Mouse (Mus musculus): ENCODE measurements around the gene Ankrd35. TPM values are rescaled to one million over a fixed set of nuclear protein-coding genes. Genes with fewer than 3 reads are reported as not detected.

The Ankrd35 gene
- polyA plus RNA-seq, 1 experiment from 2014 or later: 0.37 TPM

GRCm38 (mm10) chr3:96727828-96728633 is 58.1 kb downstream of the Ankrd35 start:
- Histone ChIP-seq H3K4me2 (ENCODE audit: low read depth, low read length, severe bottlenecking) (peak overlapping the region; percentile 58), H3K36me3 (ENCODE audit: control insufficient read depth, insufficient read depth, low read length) (no peaks in the 10 kb centered on the region; the same call in 1 of the 2 replicates), H3K9me3 (ENCODE audit: control insufficient read depth, low read length) (no peaks in the 10 kb centered on the region), H3K27me3 (ENCODE audit: control insufficient read depth, insufficient read depth, low read length) (no peaks in the 10 kb centered on the region), H3K4me3 (ENCODE audit: low read depth, low read length) (peak overlapping the region; percentile 90), H3K9ac (ENCODE audit: low read length) (peak overlapping the region; percentile 68), H3K4me1 (replicated peaks; ENCODE audit: control insufficient read depth, insufficient read depth, low read length) (peaks cover 9% of the 10 kb centered on the region; the same call in 1 of the 2 replicates), H3K27ac (ENCODE audit: low read depth, low read length) (peak overlapping the region; percentile 50; the same call in 1 of the 2 replicates)
- ATAC-seq (replicated peaks; ENCODE audit: low FRiP score) (peak; percentile 63), DNase-seq (ENCODE audit: low spot score) (no peak)
- under 1% methylated on average over 36 of the region's 42 CpGs for WGBS

- no peaks in the 10 kb centered on the region for H3K9me3 ChIP-seq (ENCODE audit: control insufficient read depth, low read length)
- no peaks in the 10 kb centered on the region for H3K36me3 ChIP-seq (ENCODE audit: control insufficient read depth, insufficient read depth, low read length)
- H3K4me3 ChIP-seq (ENCODE audit: low read depth, low read length): peak overlapping the region; percentile 90
- H3K27me3 ChIP-seq (ENCODE audit: control insufficient read depth, insufficient read depth, low read length): no peaks in the 10 kb centered on the region
- DNase-seq (ENCODE audit: low spot score): no peak
- H3K4me1 ChIP-seq (replicated peaks; ENCODE audit: control insufficient read depth, insufficient read depth, low read length): peaks cover 9% of the 10 kb centered on the region; the same call in 1 of the 2 replicates
- 47% methylated on average over 7 of the region's 7 CpGs for WGBS
- no peak overlapping the region for H3K27ac ChIP-seq (ENCODE audit: low read depth, low read length)
- no peak for ATAC-seq (replicated peaks; ENCODE audit: low FRiP score)
- peak overlapping the region; percentile 68 for H3K9ac ChIP-seq (ENCODE audit: low read length)
- peak overlapping the region; percentile 58 for H3K4me2 ChIP-seq (ENCODE audit: low read depth, low read length, severe bottlenecking)
These were observed 58.9 kb downstream of the Ankrd35 start for GRCm38 (mm10) chr3:96728634-96729402.

GRCm38 (mm10) chr3:96729403-96729784 is 59.5 kb downstream of the Ankrd35 start:
- H3K9me3 ChIP-seq (ENCODE audit: control insufficient read depth, low read length): no peaks in the 10 kb centered on the region
- no peaks in the 10 kb centered on the region for H3K27me3 ChIP-seq (ENCODE audit: control insufficient read depth, insufficient read depth, low read length)
- peak overlapping the region; percentile 90; the same call in 1 of the 2 replicates for H3K4me3 ChIP-seq (ENCODE audit: low read depth, low read length)
- no peak for ATAC-seq (replicated peaks; ENCODE audit: low FRiP score)
- peaks cover 9% of the 10 kb centered on the region; the same call in 1 of the 2 replicates for H3K4me1 ChIP-seq (replicated peaks; ENCODE audit: control insufficient read depth, insufficient read depth, low read length)
- DNase-seq (ENCODE audit: low spot score): no peak
- H3K4me2 ChIP-seq (ENCODE audit: low read depth, low read length, severe bottlenecking): no peak overlapping the region
- H3K9ac ChIP-seq (ENCODE audit: low read length): no peak overlapping the region
- no peak overlapping the region for H3K27ac ChIP-seq (ENCODE audit: low read depth, low read length)
- no peaks in the 10 kb centered on the region for H3K36me3 ChIP-seq (ENCODE audit: control insufficient read depth, insufficient read depth, low read length)
- WGBS: 69% methylated on average over 3 of the region's 3 CpGs

GRCm38 (mm10) chr3:96730785-96731184 is 60.9 kb downstream of the Ankrd35 start:
- H3K36me3 ChIP-seq (ENCODE audit: control insufficient read depth, insufficient read depth, low read length): no peaks in the 10 kb centered on the region
- DNase-seq (ENCODE audit: low spot score) (no peak), ATAC-seq (replicated peaks; ENCODE audit: low FRiP score) (no peak)
- no peak overlapping the region for H3K4me2 ChIP-seq (ENCODE audit: low read depth, low read length, severe bottlenecking)
- H3K27me3 ChIP-seq (ENCODE audit: control insufficient read depth, insufficient read depth, low read length): no peaks in the 10 kb centered on the region
- no peak overlapping the region for H3K27ac ChIP-seq (ENCODE audit: low read depth, low read length)
- H3K9ac ChIP-seq (ENCODE audit: low read length): no peak overlapping the region
- no peak overlapping the region for H3K4me3 ChIP-seq (ENCODE audit: low read depth, low read length)
- peaks cover 9% of the 10 kb centered on the region; the same call in 1 of the 2 replicates for H3K4me1 ChIP-seq (replicated peaks; ENCODE audit: control insufficient read depth, insufficient read depth, low read length)
- no peaks in the 10 kb centered on the region for H3K9me3 ChIP-seq (ENCODE audit: control insufficient read depth, low read length)
- WGBS: 80% methylated on average over 5 of the region's 5 CpGs

- Histone ChIP-seq H3K27me3 (ENCODE audit: control insufficient read depth, insufficient read depth, low read length) (no peaks in the 10 kb centered on the region), H3K9me3 (ENCODE audit: control insufficient read depth, low read length) (no peaks in the 10 kb centered on the region), H3K4me2 (ENCODE audit: low read depth, low read length, severe bottlenecking) (no peak overlapping the region), H3K4me3 (ENCODE audit: low read depth, low read length) (no peak overlapping the region), H3K36me3 (ENCODE audit: control insufficient read depth, insufficient read depth, low read length) (no peaks in the 10 kb centered on the region), H3K9ac (ENCODE audit: low read length) (no peak overlapping the region), H3K4me1 (replicated peaks; ENCODE audit: control insufficient read depth, insufficient read depth, low read length) (peaks cover 1% of the 10 kb centered on the region; the same call in 1 of the 2 replicates), H3K27ac (ENCODE audit: low read depth, low read length) (no peak overlapping the region)
- WGBS: 96% methylated on average over 1 of the region's 1 CpGs
- DNase-seq (ENCODE audit: low spot score) (no peak), ATAC-seq (replicated peaks; ENCODE audit: low FRiP score) (no peak)
These were observed 64.1 kb downstream of the Ankrd35 start for GRCm38 (mm10) chr3:96733984-96734383.

GRCm38 (mm10) chr3:96735200-96735599 is 65.3 kb downstream of the Ankrd35 start:
- H3K27ac ChIP-seq (ENCODE audit: low read depth, low read length): no peak overlapping the region
- no peaks in the 10 kb centered on the region for H3K4me1 ChIP-seq (replicated peaks; ENCODE audit: control insufficient read depth, insufficient read depth, low read length)
- WGBS: 81% methylated on average over 2 of the region's 2 CpGs
- H3K27me3 ChIP-seq (ENCODE audit: control insufficient read depth, insufficient read depth, low read length): no peaks in the 10 kb centered on the region
- H3K4me3 ChIP-seq (ENCODE audit: low read depth, low read length): no peak overlapping the region
- H3K9me3 ChIP-seq (ENCODE audit: control insufficient read depth, low read length): no peaks in the 10 kb centered on the region
- DNase-seq (ENCODE audit: low spot score) (no peak), ATAC-seq (replicated peaks; ENCODE audit: low FRiP score) (no peak)
- H3K9ac ChIP-seq (ENCODE audit: low read length): no peak overlapping the region
- H3K4me2 ChIP-seq (ENCODE audit: low read depth, low read length, severe bottlenecking): no peak overlapping the region
- no peaks in the 10 kb centered on the region for H3K36me3 ChIP-seq (ENCODE audit: control insufficient read depth, insufficient read depth, low read length)

- Histone ChIP-seq H3K4me1 (replicated peaks; ENCODE audit: control insufficient read depth, insufficient read depth, low read length) (no peaks in the 10 kb centered on the region), H3K9ac (ENCODE audit: low read length) (no peak overlapping the region), H3K4me2 (ENCODE audit: low read depth, low read length, severe bottlenecking) (no peak overlapping the region), H3K9me3 (ENCODE audit: control insufficient read depth, low read length) (no peaks in the 10 kb centered on the region), H3K27ac (ENCODE audit: low read depth, low read length) (no peak overlapping the region), H3K36me3 (ENCODE audit: control insufficient read depth, insufficient read depth, low read length) (no peaks in the 10 kb centered on the region), H3K27me3 (ENCODE audit: control insufficient read depth, insufficient read depth, low read length) (no peaks in the 10 kb centered on the region), H3K4me3 (ENCODE audit: low read depth, low read length) (no peak overlapping the region)
- 48% methylated on average over 1 of the region's 1 CpGs for WGBS
- no peak for DNase-seq (ENCODE audit: low spot score)
- ATAC-seq (replicated peaks; ENCODE audit: low FRiP score): no peak
These were observed 67.2 kb downstream of the Ankrd35 start for GRCm38 (mm10) chr3:96737013-96737740.

GRCm38 (mm10) chr3:96737995-96738394 is 68.1 kb downstream of the Ankrd35 start:
- H3K4me2 ChIP-seq (ENCODE audit: low read depth, low read length, severe bottlenecking): no peak overlapping the region
- DNase-seq (ENCODE audit: low spot score) (no peak), ATAC-seq (replicated peaks; ENCODE audit: low FRiP score) (no peak)
- no peak overlapping the region for H3K4me3 ChIP-seq (ENCODE audit: low read depth, low read length)
- no peak overlapping the region for H3K27ac ChIP-seq (ENCODE audit: low read depth, low read length)
- 91% methylated on average over 1 of the region's 1 CpGs for WGBS
- H3K4me1 ChIP-seq (replicated peaks; ENCODE audit: control insufficient read depth, insufficient read depth, low read length): no peaks in the 10 kb centered on the region
- H3K9me3 ChIP-seq (ENCODE audit: control insufficient read depth, low read length): no peaks in the 10 kb centered on the region
- no peaks in the 10 kb centered on the region for H3K27me3 ChIP-seq (ENCODE audit: control insufficient read depth, insufficient read depth, low read length)
- no peak overlapping the region for H3K9ac ChIP-seq (ENCODE audit: low read length)
- no peaks in the 10 kb centered on the region for H3K36me3 ChIP-seq (ENCODE audit: control insufficient read depth, insufficient read depth, low read length)
